Mouse (Mus musculus) layer of hippocampus, postnatal 25 days (tissue): ENCODE data around the gene Chrm5. TPM values are rescaled to one million over a fixed set of nuclear protein-coding genes. Genes with fewer than 3 reads are reported as not detected.

Experiments
- DNase-seq, 2 experiments: peaks; one replicate each; pipeline ENCODE4 v3.0.0; 2022; ENCODE audit warnings: mixed read lengths in 2 of 2, low spot score in 1 of 2; ENCODE audit errors: extremely low spot score in 1 of 2
- total RNA-seq, 2 experiments: library from RNA; stranded (reverse); gene quantifications; 2 replicates each; pipeline ENCODE4 v1.2.3; 2021

Chrm5 gene
- total RNA-seq, result 10 to 100 TPM in 1 of 2 experiments, 1 to 10 TPM in 1; 4.2 to 10.5 TPM

DNA sequence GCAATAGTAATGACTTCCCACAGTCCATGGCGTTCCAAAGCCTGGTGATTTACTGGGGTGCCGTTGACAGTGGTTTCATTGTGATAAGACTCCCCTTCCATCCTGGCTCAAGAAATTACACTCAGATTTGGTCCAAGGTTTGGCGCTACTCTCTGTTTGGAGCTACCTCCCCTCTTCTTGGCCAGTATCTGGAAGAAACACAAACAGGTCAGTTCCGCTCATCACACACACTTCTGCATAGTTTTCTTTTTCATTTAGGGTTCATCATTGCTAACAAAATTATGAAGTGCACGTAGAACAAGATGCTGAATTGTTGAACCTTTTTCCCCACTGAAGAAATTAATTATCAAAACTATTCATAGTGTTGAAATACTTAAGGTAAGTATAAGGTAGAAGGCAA, at the start of gene Chrm5:
TSS of gene Chrm5 (minus strand) at position 101 of the 400 bp plus-strand sequence.
- DNase-seq, result no peak

DNA sequence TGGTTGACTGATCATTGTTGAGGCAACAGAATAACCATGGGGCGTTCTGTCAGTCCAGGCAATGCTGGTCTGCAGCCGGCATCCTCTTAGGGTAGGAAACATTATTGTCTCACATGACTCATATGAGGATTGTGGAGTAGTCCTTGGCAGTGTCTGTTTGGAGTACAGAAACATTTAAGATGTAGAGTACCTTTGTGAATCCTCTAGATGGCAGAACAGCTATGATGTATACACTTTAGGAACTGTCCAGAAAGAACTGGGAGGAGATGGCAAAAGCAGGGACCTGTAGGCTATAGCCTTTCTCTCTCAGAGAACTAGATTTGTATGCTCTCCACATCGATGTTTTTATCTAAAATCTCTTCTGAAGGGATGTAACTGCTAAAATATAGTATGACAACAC, 46.4 kb upstream of the Chrm5 start:
- no peak for DNase-seq

DNA sequence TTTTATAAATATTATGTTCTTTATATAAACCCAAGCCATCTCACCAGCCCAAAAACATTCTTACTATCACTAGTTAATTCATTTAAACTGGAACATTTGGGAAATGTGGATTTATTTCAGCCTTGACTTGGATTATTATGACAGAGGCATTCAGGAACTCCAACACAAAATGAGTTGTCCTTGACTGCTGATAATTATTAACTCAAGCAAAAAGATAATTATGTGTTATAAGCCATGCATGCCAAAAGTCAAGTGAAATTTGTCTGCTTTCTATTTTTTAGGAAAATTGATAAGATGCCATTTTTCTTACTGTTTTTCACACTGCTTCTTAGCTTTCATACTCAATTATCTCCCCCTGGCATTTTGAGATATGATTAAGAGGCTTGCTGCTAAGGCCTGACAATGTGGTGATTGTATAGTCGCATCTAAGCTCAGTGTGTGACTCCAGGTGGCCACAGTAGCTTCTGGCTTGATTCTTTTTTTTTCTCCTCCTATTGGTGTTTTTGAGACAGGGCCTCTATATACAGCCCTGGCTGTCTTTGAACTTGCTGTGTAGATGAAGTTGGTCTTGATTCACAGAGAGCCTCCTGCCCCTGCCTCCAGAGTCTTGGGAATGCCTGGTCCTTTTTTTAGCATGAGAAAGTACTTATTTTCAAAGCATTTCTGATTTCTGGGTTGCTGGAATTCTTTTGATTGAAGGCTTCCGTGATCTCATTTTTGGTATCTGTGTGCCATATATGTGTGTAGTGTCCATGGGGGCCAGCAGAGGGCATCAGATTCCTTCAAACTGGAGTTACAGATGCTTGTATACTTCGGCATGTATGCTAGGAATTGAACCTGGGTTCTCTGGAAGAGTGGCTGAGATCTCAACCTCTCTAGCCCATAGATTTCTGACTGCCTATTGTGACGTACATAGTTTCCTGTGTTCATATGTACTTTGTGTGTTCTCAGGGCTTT, 40.2 kb upstream of the Chrm5 start:
- no peak for DNase-seq

DNA sequence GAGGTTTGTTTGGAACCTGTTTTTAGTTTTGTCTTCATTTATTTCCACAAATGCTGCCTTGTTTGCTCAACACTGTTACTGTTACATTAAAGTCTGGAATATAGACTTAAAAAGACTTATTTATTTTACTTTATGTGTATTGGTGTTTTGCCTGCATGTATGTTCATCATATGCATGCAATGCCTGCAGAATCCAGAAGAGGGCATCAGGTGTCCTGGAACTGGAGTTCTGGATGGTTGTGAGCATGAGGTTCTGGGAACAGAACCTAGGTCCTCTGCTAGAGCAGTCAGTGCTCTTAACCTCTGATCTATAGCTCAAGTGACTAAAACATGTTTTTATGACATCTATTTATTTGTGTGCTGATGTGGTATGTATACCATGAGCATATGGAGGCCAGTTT, 38.0 kb upstream of the Chrm5 start:
- no peak for DNase-seq

DNA sequence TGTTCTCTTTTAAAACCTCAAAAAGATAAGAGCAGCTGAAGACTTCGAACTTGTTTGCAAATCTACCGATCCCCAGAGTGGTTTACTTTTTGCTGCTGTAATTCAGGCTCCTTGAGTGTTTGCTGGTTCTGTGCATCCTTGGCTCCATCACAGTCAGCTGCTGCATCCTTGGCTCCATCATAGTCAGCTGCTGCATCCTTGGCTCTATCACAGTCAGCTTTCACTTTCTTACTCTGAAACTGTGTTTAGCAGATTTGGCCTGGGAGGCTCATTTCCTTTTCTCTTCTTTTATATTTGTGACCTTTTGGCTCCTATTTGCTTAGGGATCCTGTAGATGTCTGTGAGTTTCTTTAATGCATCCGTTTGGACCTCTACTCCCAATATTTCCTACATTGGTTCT, 36.6 kb upstream of the Chrm5 start:
- no peak for DNase-seq

DNA sequence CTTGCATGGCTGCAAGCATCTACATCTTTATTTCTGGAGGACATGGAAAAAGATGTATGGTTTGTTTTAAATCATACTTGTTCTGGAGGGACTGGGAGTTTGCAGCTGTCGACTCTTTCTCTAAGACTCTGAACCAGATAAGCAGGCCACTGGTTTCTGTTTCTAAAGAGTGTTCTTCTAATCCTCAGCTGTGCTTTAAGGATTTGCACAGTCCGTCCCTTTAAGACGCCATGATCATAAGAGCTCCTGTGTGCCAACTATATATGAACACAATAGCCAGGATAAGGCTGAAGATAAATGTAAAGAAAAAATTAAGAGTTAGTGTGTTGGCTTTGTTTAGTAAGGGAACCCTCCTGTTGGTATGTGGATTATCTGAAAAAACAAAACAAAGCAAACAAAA, 36.2 kb upstream of the Chrm5 start:
- no peak for DNase-seq

DNA sequence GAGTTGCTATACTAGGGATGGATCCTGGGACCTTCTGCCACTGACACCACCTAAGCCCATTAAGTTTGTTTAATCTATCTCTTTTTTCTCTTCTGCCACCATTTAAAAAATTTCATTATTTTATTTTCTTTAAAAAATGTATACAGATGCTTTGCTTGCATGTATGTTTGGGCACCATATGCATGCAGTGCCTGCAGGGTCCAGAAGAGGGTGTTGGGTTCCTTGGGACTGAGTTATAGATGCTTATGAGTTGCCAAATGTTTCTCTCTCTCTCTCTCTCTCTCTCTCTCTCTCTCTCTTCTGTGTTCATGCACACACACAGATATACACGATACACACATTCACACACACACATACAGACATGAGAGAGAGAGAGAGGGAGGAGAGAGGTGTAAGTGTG, 32.5 kb upstream of the Chrm5 start:
- DNase-seq, result no peak

DNA sequence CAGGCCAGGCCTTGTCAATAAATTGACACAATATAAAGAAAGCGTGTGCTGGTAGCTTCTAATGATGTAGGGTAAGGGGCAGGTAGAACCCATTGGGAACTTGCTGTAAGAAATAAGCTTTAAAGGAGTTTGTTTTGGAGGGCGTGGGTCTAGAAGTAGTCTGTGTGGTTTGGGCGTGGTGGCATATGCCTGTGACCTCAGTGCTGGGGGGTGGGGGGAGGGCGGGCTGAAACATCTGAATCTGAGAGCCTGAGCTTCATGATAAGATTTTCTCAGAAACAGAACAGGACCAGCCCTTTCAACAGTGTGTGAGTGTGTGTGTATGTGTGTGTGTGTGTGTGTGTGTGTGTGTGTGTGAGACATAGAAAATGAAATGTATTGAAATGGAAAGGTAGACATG, 29.6 kb upstream of the Chrm5 start:
- DNase-seq, result no peak

DNA sequence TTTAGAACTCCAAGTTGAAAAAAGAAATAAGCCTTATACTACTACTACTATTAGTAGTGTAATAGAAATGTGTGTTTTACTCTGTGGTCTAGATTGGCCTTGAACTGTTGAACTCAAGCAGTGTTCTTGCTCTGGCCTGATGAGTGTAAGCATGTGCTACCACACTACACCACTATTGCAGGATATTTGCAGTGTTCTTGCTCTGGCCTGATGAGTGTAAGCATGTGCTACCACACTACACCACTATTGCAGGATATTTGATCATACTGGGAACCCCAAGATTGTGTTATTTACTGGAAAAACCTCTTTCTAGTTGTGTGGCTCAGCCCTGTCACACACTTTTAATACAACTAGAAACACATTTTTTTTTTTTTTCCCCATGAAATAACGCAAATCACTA, 26.9 kb upstream of the Chrm5 start:
- DNase-seq, result no peak

DNA sequence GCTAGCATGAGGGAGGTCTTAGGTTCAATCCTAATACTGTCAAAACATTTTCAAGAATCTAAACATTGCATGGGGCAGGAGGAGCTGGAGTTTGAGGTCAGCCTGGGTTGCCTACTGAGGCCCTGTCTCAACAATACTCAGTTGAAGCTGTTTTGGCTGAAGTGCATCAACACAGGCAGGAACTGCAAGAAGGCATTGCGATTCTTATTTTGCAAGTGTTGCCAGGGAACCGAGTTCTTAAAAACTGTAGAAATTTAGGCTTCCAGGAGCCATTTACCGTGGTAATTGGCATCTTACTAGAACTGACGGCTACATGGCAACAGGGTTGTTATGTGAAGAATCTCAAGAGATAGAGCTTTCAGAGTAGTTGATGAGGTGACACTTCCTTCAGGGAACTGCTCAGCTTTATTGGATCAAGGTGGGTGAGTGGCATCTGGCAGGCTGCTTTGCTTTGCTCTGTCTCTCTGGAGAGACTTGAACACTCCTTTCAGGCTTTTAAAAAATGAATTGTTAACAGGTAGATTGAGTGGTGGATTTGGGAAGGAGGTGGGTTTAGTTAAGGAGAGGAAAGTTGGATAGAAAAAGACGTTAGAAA, 26.4 kb upstream of the Chrm5 start:
- DNase-seq, result no peak

DNA sequence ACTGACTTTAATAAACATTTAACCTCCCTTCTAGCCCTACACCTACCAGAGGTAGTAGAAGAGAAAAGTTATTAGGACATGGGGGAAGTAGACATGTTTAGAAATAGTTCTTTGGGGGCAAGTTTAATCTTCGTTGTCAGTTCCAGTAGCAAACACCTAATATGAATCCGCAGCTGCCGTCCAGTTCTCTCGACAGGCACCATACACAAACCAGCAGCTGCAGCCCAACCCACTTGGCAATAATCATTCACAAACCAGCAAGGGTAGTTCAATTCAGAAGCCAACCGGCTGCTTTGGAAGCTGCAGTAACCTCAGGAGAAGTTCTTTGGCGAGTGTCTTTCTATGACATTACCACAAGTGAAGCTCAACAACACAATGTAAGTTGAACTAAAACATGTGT, 23.4 kb upstream of the Chrm5 start:
- DNase-seq, result no peak

DNA sequence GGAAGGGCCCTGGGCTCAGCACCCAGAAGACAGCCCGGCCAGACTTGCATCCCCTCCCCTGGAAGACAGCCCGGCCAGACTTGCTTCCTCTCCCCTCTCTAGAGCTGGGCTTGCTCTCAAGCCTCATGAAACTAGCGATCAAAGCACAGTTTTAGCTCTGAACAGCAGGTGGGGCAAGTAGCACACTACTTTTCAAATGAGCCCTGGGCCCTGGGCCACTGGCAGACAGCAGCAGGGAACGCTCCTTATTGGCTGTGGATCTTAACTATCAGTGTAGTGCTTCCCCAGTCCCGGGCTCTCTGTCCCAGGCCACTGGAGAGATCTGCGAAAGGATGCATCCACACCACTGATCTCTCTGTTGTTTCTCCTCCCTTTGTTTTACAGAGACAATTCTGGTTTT, 20.6 kb upstream of the Chrm5 start:
- DNase-seq, result peak; percentile 45 to 63

DNA sequence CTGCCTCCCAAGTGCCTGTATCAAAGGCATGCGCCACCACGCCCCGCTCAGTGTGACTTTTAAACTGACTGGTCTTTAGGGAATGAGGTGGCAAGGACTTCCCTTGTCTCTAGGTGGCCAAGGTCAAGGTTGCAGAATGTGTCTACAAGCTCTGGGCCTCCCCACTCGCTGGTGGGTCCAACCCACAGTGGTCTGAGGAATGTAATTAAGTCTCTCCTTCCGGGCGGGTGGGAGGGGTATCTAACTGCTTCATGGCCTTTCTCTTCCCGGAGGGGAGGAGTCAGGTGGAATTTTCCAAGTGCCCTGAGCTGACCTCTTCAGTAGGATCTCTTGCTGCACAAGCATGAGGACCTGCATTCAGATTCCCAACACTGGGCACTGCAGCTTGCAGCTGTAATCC, 17.3 kb upstream of the Chrm5 start:
- DNase-seq, result no peak

DNA sequence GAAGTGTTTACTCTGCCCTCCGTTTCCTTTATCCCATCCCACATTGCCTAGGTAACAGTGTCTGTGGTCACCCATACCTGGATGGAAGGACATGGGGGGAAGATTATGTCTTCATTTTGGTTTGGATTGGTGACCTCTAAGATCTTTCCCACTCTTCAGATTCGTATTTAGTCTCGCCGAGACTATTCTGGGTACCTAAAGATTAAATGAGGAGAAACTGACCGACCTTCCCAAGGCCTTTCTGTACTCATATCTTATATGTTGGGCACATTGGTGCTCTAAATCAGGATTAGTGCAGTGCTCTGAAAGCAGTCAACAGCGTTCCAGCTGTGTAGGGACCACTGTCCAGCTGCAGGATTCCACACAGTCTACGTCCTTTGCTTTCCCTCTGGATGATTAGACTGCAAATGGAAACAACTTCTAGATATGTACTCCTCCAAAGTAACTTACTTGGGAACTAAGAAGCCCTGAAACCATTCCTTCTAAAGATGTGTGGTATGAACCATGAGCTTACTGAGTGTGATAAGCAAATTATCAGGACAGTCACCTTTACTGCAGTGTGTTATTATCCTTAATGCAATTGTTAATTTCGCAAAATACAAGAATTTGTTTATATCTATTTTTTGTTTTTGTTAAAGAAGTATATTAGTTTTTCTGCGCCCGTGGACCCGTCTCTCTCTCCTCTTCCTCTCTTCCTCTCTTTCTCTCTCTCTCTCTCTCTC, 13.1 kb upstream of the Chrm5 start:
- no peak for DNase-seq

DNA sequence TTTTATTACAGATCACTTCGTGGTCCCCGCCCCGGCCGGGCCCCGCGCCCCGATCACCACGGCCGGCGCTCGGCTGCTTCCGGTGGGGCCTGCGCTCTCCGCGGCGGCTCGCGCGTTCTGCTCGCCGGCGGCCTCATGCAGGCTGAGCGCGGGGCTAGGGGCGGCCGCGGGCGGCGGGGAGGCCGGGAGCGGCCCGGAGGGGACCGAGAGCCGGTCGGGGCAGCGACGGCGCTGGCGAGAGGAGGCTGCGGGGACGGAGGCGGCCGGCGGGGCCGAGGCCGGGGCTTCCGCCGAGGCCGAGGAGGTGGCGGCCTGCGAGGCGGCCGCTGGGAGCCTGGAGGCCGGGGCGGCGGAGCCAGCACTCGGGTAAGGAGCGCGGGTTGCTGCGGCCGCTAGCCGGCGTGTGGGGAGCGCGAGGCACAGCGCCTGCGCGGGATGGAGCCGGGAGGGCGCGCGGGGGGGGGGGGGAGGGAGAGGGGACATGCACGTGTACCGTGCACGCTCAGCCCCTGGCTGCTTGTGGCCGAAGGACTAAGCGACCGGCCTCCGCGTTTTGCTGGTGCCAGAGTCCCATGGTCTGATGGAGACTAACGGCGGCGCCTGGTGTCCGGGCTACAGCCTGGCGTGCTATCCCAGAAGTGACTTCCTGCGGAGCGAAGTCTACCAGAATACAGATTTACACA, 12.4 kb upstream of the Chrm5 start, which contains the start of gene Aven:
TSS of gene Aven (plus strand) at position 109 of the 683 bp plus-strand sequence.
- peak; percentile 70 to 78 for DNase-seq

DNA sequence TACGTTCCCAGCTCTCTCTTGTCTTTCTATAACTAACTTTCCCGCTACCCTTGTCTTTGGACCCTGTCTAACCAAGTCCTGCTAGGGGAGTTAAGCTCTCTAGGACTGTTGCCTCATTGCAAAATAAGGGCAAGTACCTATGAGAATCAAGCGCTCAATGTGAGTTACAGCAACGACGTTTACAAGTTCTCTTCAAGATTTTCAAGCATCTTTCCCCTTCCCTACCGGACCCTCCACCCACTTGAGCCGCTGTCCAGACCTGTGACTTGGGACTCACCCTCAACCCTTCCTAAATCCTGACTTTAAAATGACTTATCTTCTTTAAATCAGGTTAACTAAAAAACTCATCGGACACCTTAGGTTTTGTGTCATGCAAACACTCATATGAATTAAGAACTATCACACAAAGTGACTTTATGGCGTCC, 11.9 kb upstream of the Chrm5 start:
- no peak for DNase-seq

DNA sequence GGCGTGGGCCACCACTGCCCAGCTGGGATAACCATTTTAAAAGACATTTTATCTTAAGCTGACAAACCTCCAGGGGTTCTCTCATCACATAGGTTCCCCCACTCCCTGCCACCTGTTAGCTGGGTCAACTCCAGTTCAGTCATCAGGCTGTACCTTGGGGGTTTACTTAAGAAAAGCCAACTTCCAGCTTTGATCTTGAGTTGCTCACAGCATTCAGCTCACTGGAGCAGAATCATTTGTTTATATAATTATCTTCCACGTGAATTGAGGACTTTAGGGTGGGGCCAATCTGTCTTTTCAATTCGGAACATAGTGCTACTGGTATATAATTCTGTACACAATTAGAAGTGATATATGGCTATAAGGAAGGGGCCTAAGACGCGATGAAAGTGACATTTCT, 11.1 kb upstream of the Chrm5 start:
- no peak for DNase-seq

DNA sequence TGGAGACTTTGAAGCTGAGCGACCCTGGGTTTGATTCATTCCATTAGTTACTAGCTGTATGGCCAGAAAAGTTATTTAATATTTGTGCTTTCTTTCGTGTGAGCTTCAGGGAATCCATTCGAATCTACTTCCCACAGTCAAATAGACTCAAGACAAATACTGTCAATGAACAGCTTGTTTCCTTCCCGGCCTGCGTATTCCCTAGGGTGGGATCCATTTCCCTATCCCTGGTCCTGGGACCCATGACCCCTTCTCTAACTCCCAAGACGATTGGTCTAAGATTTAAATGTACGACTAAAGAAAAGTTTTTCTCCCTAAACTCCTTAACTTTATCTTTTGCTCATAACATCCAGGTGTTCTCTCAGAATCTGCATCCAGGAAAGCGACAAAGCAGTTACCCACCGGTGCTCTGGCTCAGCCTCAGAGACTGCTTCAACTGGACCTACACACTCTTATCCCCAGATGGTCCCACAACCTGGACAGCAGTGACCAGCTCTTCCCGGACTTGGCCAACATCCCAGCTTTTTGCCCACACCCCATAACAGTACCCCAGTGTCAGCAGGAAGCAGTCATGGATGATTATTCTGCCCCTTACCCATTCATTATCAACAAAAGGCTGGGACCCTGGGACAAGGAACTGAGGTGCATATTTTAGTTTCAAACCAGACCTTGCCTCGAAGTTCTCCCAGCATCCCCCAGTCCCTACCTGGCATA, 10.1 kb upstream of the Chrm5 start:
- DNase-seq, result no peak

DNA sequence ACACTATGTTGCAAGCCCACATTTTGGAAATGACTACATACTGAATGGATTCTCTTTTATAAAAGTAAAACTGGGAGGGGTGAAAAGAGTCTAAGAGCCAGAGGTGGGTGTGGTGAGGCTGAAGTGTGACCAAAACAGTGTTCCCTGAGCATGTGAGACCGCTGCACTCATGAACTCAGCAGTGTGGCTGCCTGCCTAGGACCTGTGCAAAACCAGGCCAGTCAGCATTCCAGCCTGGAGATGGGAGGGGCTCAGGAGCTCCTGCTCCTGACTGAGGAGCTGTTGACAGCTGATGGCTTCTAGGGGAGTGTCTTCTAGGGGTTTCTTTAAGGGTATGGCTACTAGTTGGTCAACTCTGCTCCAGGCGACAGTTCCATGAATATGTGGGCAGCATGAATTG, 4.3 kb upstream of the Chrm5 start:
- no peak for DNase-seq

DNA sequence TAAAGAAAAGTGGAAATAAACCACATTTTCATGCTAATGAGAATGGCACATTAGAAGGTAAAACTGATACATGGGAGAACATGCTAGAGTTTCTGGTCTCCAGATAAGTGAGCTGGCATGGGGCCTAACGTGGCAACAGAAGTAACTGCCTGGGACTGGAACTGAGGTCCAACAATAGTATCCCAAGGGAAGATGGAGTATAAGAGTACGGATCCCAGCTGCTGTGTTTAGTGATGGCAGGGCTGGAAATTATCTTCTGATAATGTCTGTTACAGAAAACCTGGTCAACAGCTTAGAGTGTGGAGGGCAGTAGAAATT, 2.7 kb upstream of the Chrm5 start:
- no peak for DNase-seq
